In genomic region chr2:61580555-61581080, GRCm38 (mm10) we compare ENCODE assay signal across 26 mouse cellular contexts. TPM values are rescaled to one million over a fixed set of nuclear protein-coding genes. Genes with fewer than 3 reads are reported as not detected.
DNase-seq lines count a peak whose midpoint lies in the region; ATAC-seq and TF ChIP-seq lines count a peak whose summit lies in the region.
"Had no signal": no experiment of that assay in that cellular context is flagged by ENCODE, and none has a peak within 500 bp of the region (broad histone marks: within the 10 kb centered on the region; RNA-seq: fewer than 3 reads in every experiment).

No protein-coding gene starts in this region.

- no peak for TF ChIP-seq RAD21 in CH12.LX (IDR thresholded peaks at IDR 0.05; ENCODE audit: low read depth, low read length)

- 54% methylated on average over 10 of the region's 10 CpGs for WGBS in lung, embryonic 14.5 days

- no peak; the same call in 1 of the 2 replicates for TF ChIP-seq EP300 in CH12.LX (IDR thresholded peaks at IDR 0.05; ENCODE audit: low read length)

- no peak overlapping the region for H3K9ac ChIP-seq in lung, embryonic 14.5 days
- peak overlapping the region; percentile 66 for H3K9ac ChIP-seq in CH12.LX (ENCODE audit: insufficient read depth, low read depth)
- H3K9ac ChIP-seq: embryonic facial prominence, embryonic 12.5 days; embryonic facial prominence, embryonic 15.5 days; forebrain, embryonic 12.5 days had no signal

- H3K27ac ChIP-seq in lung, embryonic 14.5 days (ENCODE audit: low read depth): no peak overlapping the region
- H3K27ac ChIP-seq in CH12.LX (ENCODE audit: insufficient read depth, low read depth): peak overlapping the region; percentile 72
- H3K27ac ChIP-seq: embryonic facial prominence, embryonic 12.5 days; embryonic facial prominence, embryonic 15.5 days; forebrain, embryonic 10.5 days; forebrain, embryonic 12.5 days had no signal

- no peak for ATAC-seq in CD4-positive, CD25-positive, alpha-beta regulatory T cell, adult 4 months
- no peak for ATAC-seq in lung, embryonic 14.5 days (ENCODE audit: insufficient read depth)
- ATAC-seq: activated CD4-positive, CD25-positive, alpha-beta regulatory T cell, adult 4 months; forebrain, embryonic 14.5 days; forebrain, embryonic 16.5 days; Patski had no signal

- no peaks in the 10 kb centered on the region for H3K27me3 ChIP-seq in lung, embryonic 14.5 days (ENCODE audit: insufficient read depth, low read length)
- H3K27me3 ChIP-seq in CH12.LX (replicated peaks) (no peaks in the 10 kb centered on the region), myocyte (ENCODE audit: control insufficient read depth, insufficient read depth, insufficient read length) (no peaks in the 10 kb centered on the region)
- H3K27me3 ChIP-seq: embryonic facial prominence, embryonic 12.5 days; embryonic facial prominence, embryonic 15.5 days; forebrain, embryonic 12.5 days; Patski had no signal

- in situ Hi-C loops in CH12.LX (cut with MboI; ENCODE audit: low pct_ligation_motif_present, low pct_unique_long_range_greater_than_20kb, low sequenced_read_pairs): no loop called here

- dilution Hi-C loops in CH12.LX (cut with MboI; ENCODE audit: extremely low pct_ligation_motif_present, extremely low pct_unique_long_range_greater_than_20kb, low sequenced_read_pairs): no loop called here

- TF ChIP-seq CTCF in lung, embryonic 14.5 days (IDR thresholded peaks at IDR 0.05; ENCODE audit: low read depth): no peak
- no peak for TF ChIP-seq CTCF in CH12.LX (conservative IDR thresholded peaks at IDR 0.05 in 1 of 2, IDR thresholded peaks at IDR 0.05 in 1 of 2; ENCODE audit: low read depth in 2 of 2, low read length in 2 of 2)

- no peak overlapping the region for H3ac ChIP-seq in myocyte (ENCODE audit: control insufficient read depth, insufficient read length)

- 0 out of 2 replicates have a peak, but pooled peaks cover 3% of the 10 kb centered on the region for H3K4me1 ChIP-seq in lung, embryonic 14.5 days (ENCODE audit: insufficient read depth)
- peaks cover 0 to 37% of the 10 kb centered on the region in 2 experiments; a peak in 2 of 4 replicates for H3K4me1 ChIP-seq in CH12.LX (ENCODE audit: control insufficient read depth in 1 of 2, insufficient read depth in 2 of 2)
- H3K4me1 ChIP-seq: embryonic facial prominence, embryonic 12.5 days; embryonic facial prominence, embryonic 15.5 days; forebrain, embryonic 10.5 days; forebrain, embryonic 12.5 days had no signal

- no peak overlapping the region for H3K4me2 ChIP-seq in lung, embryonic 14.5 days
- H3K4me2 ChIP-seq in CH12.LX (ENCODE audit: insufficient read depth, low read depth, poor library complexity, severe bottlenecking): peak overlapping the region; percentile 41
- H3K4me2 ChIP-seq in myocyte (ENCODE audit: low read depth): peak overlapping the region; percentile 61
- H3K4me2 ChIP-seq: embryonic facial prominence, embryonic 12.5 days; embryonic facial prominence, embryonic 15.5 days; forebrain, embryonic 12.5 days had no signal

- H3K36me3 ChIP-seq in lung, embryonic 14.5 days (ENCODE audit: insufficient read depth): no peaks in the 10 kb centered on the region
- H3K36me3 ChIP-seq in CH12.LX (replicated peaks in 1 of 2; ENCODE audit: control insufficient read depth in 1 of 2, insufficient read depth in 1 of 2, low read length in 1 of 2): peaks cover 6 to 14% of the 10 kb centered on the region in 2 experiments
- no peaks in the 10 kb centered on the region for H3K36me3 ChIP-seq in myocyte (ENCODE audit: control insufficient read depth, insufficient read depth)
- H3K36me3 ChIP-seq: embryonic facial prominence, embryonic 12.5 days; embryonic facial prominence, embryonic 15.5 days; forebrain, embryonic 10.5 days; forebrain, embryonic 12.5 days had no signal

- DNase-seq in CD4-positive, CD25-positive, alpha-beta regulatory T cell, adult 2 months (ENCODE audit: low read depth, low spot score): peak; percentile 42
- peak; percentile 42 for DNase-seq in lung, embryonic 14.5 days
- no peak for DNase-seq in lung, postnatal 14 days
- no peak for DNase-seq in CH12.LX (ENCODE audit: extremely low read depth)
- DNase-seq in cerebellum, postnatal 4 days (ENCODE audit: low spot score in 2 of 2): no peak
- no peak for DNase-seq in heart, adult 9 months (ENCODE audit: low spot score in 2 of 2)
- DNase-seq: adrenal gland, adult 8-10 months; adrenal gland, postnatal 14 days; adrenal gland, postnatal 36 days; cerebellum, adult 11-12 months; cerebellum, adult 2 months; cerebellum, adult 9-10 months; cerebellum, postnatal 10 days; cerebellum, postnatal 25 days; embryo, embryonic 11 days had no signal

- H3K9me3 ChIP-seq in lung, embryonic 14.5 days (ENCODE audit: low read depth, low read length): no peaks in the 10 kb centered on the region
- H3K9me3 ChIP-seq in CH12.LX (replicated peaks; ENCODE audit: low read length): peaks cover 2% of the 10 kb centered on the region
- H3K9me3 ChIP-seq: embryonic facial prominence, embryonic 12.5 days; embryonic facial prominence, embryonic 15.5 days; forebrain, embryonic 10.5 days; forebrain, embryonic 12.5 days had no signal

- peaks cover 47% of the 10 kb centered on the region for H3K79me2 ChIP-seq in CH12.LX (replicated peaks; ENCODE audit: control insufficient read depth, extremely low read depth, insufficient read depth, poor library complexity, severe bottlenecking)
- H3K79me2 ChIP-seq in myocyte (ENCODE audit: control insufficient read depth, insufficient read depth): no peaks in the 10 kb centered on the region

- no peak for TF ChIP-seq POLR2A in CH12.LX (IDR thresholded peaks at IDR 0.05; ENCODE audit: low read depth, low read length)
- no peak for TF ChIP-seq POLR2A in myocyte (IDR thresholded peaks at IDR 0.05; ENCODE audit: insufficient read length, low read depth)

- no peak overlapping the region for H3K4me3 ChIP-seq in lung, embryonic 14.5 days (ENCODE audit: low read depth, low read length)
- H3K4me3 ChIP-seq in CH12.LX (replicated peaks in 1 of 3; ENCODE audit: low read depth in 2 of 3, low read length in 2 of 3, poor library complexity in 1 of 3): peak overlapping the region; percentile 68 to 88 (median 69)
- H3K4me3 ChIP-seq in myocyte: no peak overlapping the region
- H3K4me3 ChIP-seq: embryonic facial prominence, embryonic 12.5 days; embryonic facial prominence, embryonic 15.5 days; erythroblast, embryonic 14.5 days; forebrain, embryonic 10.5 days; forebrain, embryonic 12.5 days had no signal

TF ChIP-seq in CH12.LX, 34 proteins besides CTCF, POLR2A, EP300 and RAD21 (continues in another document):
- TF ChIP-seq ZC3H11A (IDR thresholded peaks at IDR 0.05; ENCODE audit: low read depth, low read length): no peak
- TF ChIP-seq HCFC1 (IDR thresholded peaks at IDR 0.05; ENCODE audit: low read depth, low read length): no peak
- no peak for TF ChIP-seq CHD2 (IDR thresholded peaks at IDR 0.05; ENCODE audit: low read length)
- peak; percentile 58; the same call in 1 of the 2 replicates for TF ChIP-seq MXI1 (IDR thresholded peaks at IDR 0.05; ENCODE audit: low read depth, low read length)
- TF ChIP-seq ETS1 (conservative IDR thresholded peaks at IDR 0.05; ENCODE audit: low read depth, low read length): no peak
- TF ChIP-seq E2F4 (IDR thresholded peaks at IDR 0.05; ENCODE audit: insufficient replicate concordance, low read depth, low read length): no peak
- TF ChIP-seq POLR2AphosphoS2 (IDR thresholded peaks at IDR 0.05; ENCODE audit: low read depth, low read length): no peak
- TF ChIP-seq ZNF384 (IDR thresholded peaks at IDR 0.05; ENCODE audit: low read depth, low read length): no peak
- no peak for TF ChIP-seq NELFE (IDR thresholded peaks at IDR 0.05; ENCODE audit: low read depth, low read length)
- TF ChIP-seq TCF12 (IDR thresholded peaks at IDR 0.05; ENCODE audit: low read depth, low read length): no peak
- no peak for TF ChIP-seq IRF4 (IDR thresholded peaks at IDR 0.05; ENCODE audit: low read depth, low read length)
- no peak for TF ChIP-seq BHLHE40 (IDR thresholded peaks at IDR 0.05; ENCODE audit: low read depth, low read length)
- TF ChIP-seq SIN3A (IDR thresholded peaks at IDR 0.05; ENCODE audit: low read length): peak; percentile 60; the same call in 1 of the 2 replicates
- TF ChIP-seq MEF2A (IDR thresholded peaks at IDR 0.05; ENCODE audit: borderline replicate concordance, low read depth, low read length): no peak
- TF ChIP-seq MAFK (IDR thresholded peaks at IDR 0.05; ENCODE audit: insufficient replicate concordance, low read length): 0 out of 2 replicates have a peak, but pooled peaks have one; percentile 9

TF ChIP-seq in myocyte, 11 proteins besides CTCF, POLR2A, EP300 and RAD21:
- TF ChIP-seq SRF (IDR thresholded peaks at IDR 0.05; ENCODE audit: control insufficient read depth, insufficient read length, low read depth) (no peak), MYOD1 (IDR thresholded peaks at IDR 0.05; ENCODE audit: control insufficient read depth in 1 of 3, insufficient read length in 2 of 3, low read depth in 2 of 3) (peak in 1 of 3 experiments; percentile 28), USF1 (IDR thresholded peaks at IDR 0.05; ENCODE audit: low read depth) (no peak), MYOG (IDR thresholded peaks at IDR 0.05; ENCODE audit: control insufficient read depth in 1 of 3, insufficient read depth in 1 of 3, insufficient read length in 2 of 3, low read depth in 2 of 3) (peak in 1 of 3 experiments; percentile 20)
TF ChIP-seq in myocyte: peak in this region for 2.

RNA-seq across cellular contexts. Expression of gene Tank, which starts 2.2 kb away (rescaled TPM):
- polyA plus RNA-seq in CD4-positive, CD25-positive, alpha-beta regulatory T cell, adult 4 months (2017; shearing (Covaris generic)): 100 to 1,000 TPM; 244 to 260 TPM
- 32.5 TPM in 2 replicates for polyA plus RNA-seq in lung, embryonic 14.5 days (2014; fragmentation: Nextera tagmentation; extraction: Ambion mirVana)
- total RNA-seq in CH12.LX (2012; rRNA removed) (42.3 and 45.7 TPM in 2 replicates), CH12.LX (2014; rRNA removed) (152 and 180 TPM in 2 replicates)
- polyA plus RNA-seq in CH12.LX (2012; ENCODE audit: insufficient read length, low read depth) (66.4 and 68.7 TPM in 2 replicates), myocyte (2012; fragmentation: generic; extraction: Trizol) (13.2 TPM)

Comparison
In these comparisons a context has a peak if more than half of its experiments do, and no peak if none do; other contexts are left out.
1. DNase-seq: peak in CD4-positive, CD25-positive, alpha-beta regulatory T cell, adult 2 months (single experiment) and lung, embryonic 14.5 days (single experiment); none in lung, postnatal 14 days (single experiment), CH12.LX (single experiment), cerebellum, postnatal 4 days (0 of 2) and heart, adult 9 months (0 of 2).
2. H3K4me3 ChIP-seq: peak in CH12.LX (3 of 3); none in lung, embryonic 14.5 days (single experiment) and myocyte (single experiment).